8 mouse cellular contexts compared by ENCODE assay signal in genomic region chr1:184032682-184033389, GRCm38 (mm10). TPM values are rescaled to one million over a fixed set of nuclear protein-coding genes. Genes with fewer than 3 reads are reported as not detected.
DNase-seq lines count a peak whose midpoint lies in the region; ATAC-seq and TF ChIP-seq lines count a peak whose summit lies in the region.
"Had no signal": no experiment of that assay in that cellular context is flagged by ENCODE, and none has a peak within 500 bp of the region (broad histone marks: within the 10 kb centered on the region; RNA-seq: fewer than 3 reads in every experiment).

No protein-coding gene starts in this region.

- H3K4me1 ChIP-seq in forebrain, embryonic 11.5 days (replicated peaks; ENCODE audit: control insufficient read depth, insufficient read depth, low read length): peaks cover 10% of the 10 kb centered on the region
- peaks cover 10% of the 10 kb centered on the region; the same call in 1 of the 2 replicates for H3K4me1 ChIP-seq in limb, embryonic 14.5 days (ENCODE audit: control insufficient read depth, insufficient read depth, low read length)
- H3K4me1 ChIP-seq in stomach, embryonic 16.5 days (ENCODE audit: control insufficient read depth, insufficient read depth, low read length): peaks cover 4% of the 10 kb centered on the region; the same call in 1 of the 2 replicates

- peak overlapping the region; percentile 94 for H3K27ac ChIP-seq in forebrain, embryonic 11.5 days (ENCODE audit: low read depth, low read length)
- H3K27ac ChIP-seq in limb, embryonic 14.5 days (replicated peaks; ENCODE audit: low read depth, low read length): peak overlapping the region; percentile 96
- H3K27ac ChIP-seq in stomach, embryonic 16.5 days (ENCODE audit: low read length): peak overlapping the region; percentile 95

- H3K4me3 ChIP-seq in forebrain, embryonic 11.5 days (ENCODE audit: low read depth, low read length): peak overlapping the region; percentile 61
- peak overlapping the region; percentile 74 for H3K4me3 ChIP-seq in limb, embryonic 14.5 days (replicated peaks; ENCODE audit: low read length)
- peak overlapping the region; percentile 79 for H3K4me3 ChIP-seq in stomach, embryonic 16.5 days (replicated peaks; ENCODE audit: low read length)

- peak; percentile 26 for DNase-seq in retina, embryonic 14.5 days (ENCODE audit: low spot score)
- no peak for DNase-seq in retina, postnatal 1 day
- no peak for DNase-seq in forebrain, embryonic 11.5 days (ENCODE audit: low spot score)
- DNase-seq in limb, embryonic 14.5 days (ENCODE audit: low spot score): no peak
- no peak for DNase-seq in thymus, postnatal 10 days (ENCODE audit: low spot score in 2 of 2)
- DNase-seq: right cerebral cortex, postnatal 4 days had no signal

- TF ChIP-seq POLR2A in limb, embryonic 14.5 days (IDR thresholded peaks at IDR 0.05; ENCODE audit: borderline replicate concordance, extremely low read depth, insufficient read depth, insufficient read length): no peak

- H3K9ac ChIP-seq in forebrain, embryonic 11.5 days (ENCODE audit: low read length): peak overlapping the region; percentile 92
- peak overlapping the region; percentile 84 for H3K9ac ChIP-seq in limb, embryonic 14.5 days (ENCODE audit: low read depth, low read length, severe bottlenecking)
- H3K9ac ChIP-seq in stomach, embryonic 16.5 days (ENCODE audit: low read length): peak overlapping the region; percentile 97

- H3K4me2 ChIP-seq in forebrain, embryonic 11.5 days (ENCODE audit: low read depth, low read length, severe bottlenecking): peak overlapping the region; percentile 83
- H3K4me2 ChIP-seq in limb, embryonic 14.5 days (replicated peaks; ENCODE audit: low read depth, low read length, severe bottlenecking): peak overlapping the region; percentile 93
- peak overlapping the region; percentile 81 for H3K4me2 ChIP-seq in stomach, embryonic 16.5 days (ENCODE audit: low read depth, low read length)

- no peaks in the 10 kb centered on the region for H3K36me3 ChIP-seq in forebrain, embryonic 11.5 days (ENCODE audit: control insufficient read depth, insufficient read depth, low read length)
- peaks cover 1% of the 10 kb centered on the region; the same call in 1 of the 2 replicates for H3K36me3 ChIP-seq in limb, embryonic 14.5 days (ENCODE audit: control insufficient read depth, insufficient read depth, low read length)
- no peaks in the 10 kb centered on the region for H3K36me3 ChIP-seq in stomach, embryonic 16.5 days (ENCODE audit: control insufficient read depth, insufficient read depth, low read length)

- H3K27me3 ChIP-seq in forebrain, embryonic 11.5 days (ENCODE audit: control insufficient read depth, insufficient read depth, low read length): no peaks in the 10 kb centered on the region
- H3K27me3 ChIP-seq in limb, embryonic 14.5 days (ENCODE audit: control insufficient read depth, insufficient read depth, low read length): no peaks in the 10 kb centered on the region
- H3K27me3 ChIP-seq in stomach, embryonic 16.5 days (ENCODE audit: control insufficient read depth, insufficient read depth, low read length): no peaks in the 10 kb centered on the region

- 18% methylated on average over 19 of the region's 19 CpGs for WGBS in forebrain, embryonic 11.5 days
- WGBS in limb, embryonic 14.5 days: 18% methylated on average over 19 of the region's 19 CpGs
- 27% methylated on average over 19 of the region's 19 CpGs for WGBS in stomach, embryonic 16.5 days

- no peak for ATAC-seq in forebrain, embryonic 11.5 days (replicated peaks; ENCODE audit: low FRiP score)
- no peak for ATAC-seq in limb, embryonic 14.5 days (ENCODE audit: low FRiP score, low read depth)
- no peak for ATAC-seq in stomach, embryonic 16.5 days (ENCODE audit: insufficient read depth, low FRiP score)
- ATAC-seq in megakaryocyte progenitor cell, adult 5-6 weeks (replicated peaks; ENCODE audit: poor library complexity): no peak

- H3K9me3 ChIP-seq in forebrain, embryonic 11.5 days (ENCODE audit: control insufficient read depth, low read length): no peaks in the 10 kb centered on the region
- H3K9me3 ChIP-seq in limb, embryonic 14.5 days (ENCODE audit: control insufficient read depth, low read length): no peaks in the 10 kb centered on the region
- H3K9me3 ChIP-seq in stomach, embryonic 16.5 days (replicated peaks; ENCODE audit: control insufficient read depth, low read length): no peaks in the 10 kb centered on the region

RNA-seq across cellular contexts. Expression of gene 1700056E22Rik, which starts 1.3 kb away (rescaled TPM):
- 1.2 and 2.0 TPM in 2 replicates for polyA plus RNA-seq in forebrain, embryonic 11.5 days (2014; fragmentation: Nextera tagmentation; extraction: Ambion mirVana)
- polyA plus RNA-seq in limb, embryonic 14.5 days (2012; rRNA removed): 1.8 and 2.1 TPM in 2 replicates
- polyA plus RNA-seq in limb, embryonic 14.5 days (2014; fragmentation: Nextera tagmentation; extraction: Ambion mirVana): 2.1 and 2.5 TPM in 2 replicates
- 0.84 and 1.3 TPM in 2 replicates for polyA plus RNA-seq in stomach, embryonic 16.5 days (2015; fragmentation: Nextera tagmentation; extraction: Ambion mirVana)
- 0.89 and 1.2 TPM in 2 replicates for total RNA-seq in megakaryocyte progenitor cell, adult 5-6 weeks (2015)
- 1.1 and 2.1 TPM in 2 replicates for total RNA-seq in megakaryocyte progenitor cell, adult 5-6 weeks (2017)

RNA-seq across cellular contexts. Expression of gene Dusp10, which starts 19.7 kb away (rescaled TPM):
- polyA plus RNA-seq in forebrain, embryonic 11.5 days (2014; fragmentation: Nextera tagmentation; extraction: Ambion mirVana): 10.0 and 10.8 TPM in 2 replicates
- polyA plus RNA-seq in limb, embryonic 14.5 days (2012; rRNA removed): 22.1 and 29.6 TPM in 2 replicates
- 14.3 and 16.7 TPM in 2 replicates for polyA plus RNA-seq in limb, embryonic 14.5 days (2014; fragmentation: Nextera tagmentation; extraction: Ambion mirVana)
- polyA plus RNA-seq in stomach, embryonic 16.5 days (2015; fragmentation: Nextera tagmentation; extraction: Ambion mirVana): 11.1 and 12.2 TPM in 2 replicates
- 1.7 and 2.0 TPM in 2 replicates for total RNA-seq in megakaryocyte progenitor cell, adult 5-6 weeks (2015)
- total RNA-seq in megakaryocyte progenitor cell, adult 5-6 weeks (2017): 0.74 and 1.9 TPM in 2 replicates
